Mouse (Mus musculus) olfactory bulb, adult 2 months (tissue): Measurements from ENCODE around the gene Rom1.

ENCODE experiments used
- CTCF ChIP-seq: fragments of 200-500 bp; IDR thresholded peaks from 2 replicates; pipeline ENCODE4 v1.5.1; 2012; ENCODE audit warnings: low read depth, mild to moderate bottlenecking, low read length, moderate library complexity; ENCODE audit not compliant: insufficient read depth
- POLR2A ChIP-seq: fragments of 200-500 bp; IDR thresholded peaks from 2 replicates; pipeline ENCODE4 v1.6.1; 2012; ENCODE audit warnings: mild to moderate bottlenecking, low read depth, low read length, moderate library complexity; ENCODE audit not compliant: insufficient read depth

DNA sequence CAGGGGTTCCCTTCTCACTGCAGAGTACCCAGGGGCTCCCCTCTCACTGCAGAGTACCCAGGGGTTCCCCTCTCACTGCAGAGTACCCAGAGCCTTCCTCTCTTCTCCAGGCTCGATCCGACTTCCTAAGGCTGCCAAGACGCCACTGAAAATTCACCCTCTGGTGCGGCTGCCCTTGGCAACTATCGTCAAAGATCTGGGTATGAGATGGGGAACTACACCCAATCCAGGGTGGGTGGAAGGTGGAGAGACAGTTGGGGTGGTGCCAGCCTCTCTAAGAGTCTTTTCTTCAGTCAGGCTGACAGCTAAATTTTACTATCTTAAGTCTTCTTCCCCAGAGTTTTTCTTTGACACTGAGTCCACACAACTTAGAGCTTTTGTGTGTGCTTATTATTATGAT is 21.0 kb upstream of the Rom1 start:
- TF ChIP-seq CTCF (no peak), POLR2A (no peak)
